Mouse (Mus musculus) erythroblast, adult 5-6 weeks (primary cell): ENCODE measurements around the gene Maml3. TPM values are rescaled to one million over a fixed set of nuclear protein-coding genes. Genes with fewer than 3 reads are reported as not detected.

Experiments used
- ATAC-seq: replicated peaks from 2 replicates; pipeline ENCODE4 v1.8.0; 2016; ENCODE audit warnings: moderate number of reproducible peaks, mild to moderate bottlenecking, moderate TSS enrichment, inconsistent platforms; ENCODE audit not compliant: poor library complexity, low FRiP score, severe bottlenecking
- total RNA-seq, 2 experiments: library from RNA; stranded (forward) in 1 of 2; stranded (reverse) in 1 of 2; fragments of 150-400 nt in 1 of 2; fragments of 200-764, 138-1000 nt in 1 of 2; gene quantifications; 2 replicates each; pipeline versions ENCODE4 v1.2.3 to v1.2.4; 2015 to 2017; ENCODE audit warnings: low replicate concordance in 2 of 2

Maml3 gene
- total RNA-seq, 2 experiments from 2014 or later: 1.3 to 3.3 TPM

- no peak for ATAC-seq
Observed at GRCm38 (mm10) chr3:51965008-51965407, 139.9 kb downstream of the Maml3 start.

DNA sequence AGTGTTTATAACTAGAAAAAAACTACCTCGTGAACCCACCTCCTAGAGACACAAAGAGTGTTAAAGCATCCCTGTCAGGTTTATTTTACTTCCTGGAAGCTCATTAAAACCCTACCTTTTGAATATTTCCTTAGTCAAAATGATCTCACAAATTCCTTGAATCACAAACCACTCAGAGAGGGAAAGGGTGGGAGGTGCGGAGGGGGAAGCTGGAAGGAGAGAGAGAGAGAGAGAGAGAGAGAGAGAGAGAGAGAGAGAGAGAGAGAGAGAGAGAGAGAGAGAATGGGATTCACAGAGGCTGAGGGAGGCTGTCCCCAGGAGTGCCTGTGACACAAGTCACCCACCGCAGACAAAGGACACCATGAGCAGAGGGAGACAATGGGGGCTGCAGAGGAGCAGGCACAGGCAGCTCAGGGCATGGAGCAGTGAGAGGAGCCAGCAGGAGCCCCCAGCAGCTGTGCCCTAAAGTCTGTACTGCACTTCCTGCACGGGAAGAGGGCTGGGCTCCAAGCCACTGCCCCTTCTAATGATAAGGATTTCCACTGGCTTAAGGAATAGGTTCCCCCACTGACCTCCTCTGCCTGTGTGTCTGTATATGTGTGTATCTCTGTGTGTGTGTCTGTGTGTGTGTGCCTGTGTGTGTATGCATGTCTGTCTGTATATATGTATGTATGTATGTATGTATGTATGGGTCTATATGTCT is 140.8 kb downstream of the Maml3 start:
- no peak for ATAC-seq

GRCm38 (mm10) chr3:51963151-51963791 is 141.6 kb downstream of the Maml3 start:
- ATAC-seq: no peak

DNA sequence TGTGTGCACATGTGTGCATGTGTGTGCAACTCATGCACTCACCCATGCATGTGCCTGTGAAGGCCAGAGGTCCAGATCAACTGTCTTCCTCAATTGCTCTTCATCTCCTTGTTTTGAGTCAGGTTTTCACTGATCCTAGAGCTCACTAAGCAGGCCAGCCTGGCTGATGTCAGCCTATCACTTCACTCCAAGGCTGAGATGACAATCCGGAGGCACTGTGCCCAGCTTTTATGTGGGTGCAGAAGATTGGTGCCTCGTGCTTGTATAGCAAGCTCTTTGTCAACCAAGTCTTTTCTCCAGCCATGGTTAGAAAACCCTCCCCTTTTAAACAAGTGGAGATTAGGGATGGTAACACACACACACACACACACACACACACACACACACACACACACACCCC is 146.1 kb downstream of the Maml3 start:
- ATAC-seq: no peak

DNA sequence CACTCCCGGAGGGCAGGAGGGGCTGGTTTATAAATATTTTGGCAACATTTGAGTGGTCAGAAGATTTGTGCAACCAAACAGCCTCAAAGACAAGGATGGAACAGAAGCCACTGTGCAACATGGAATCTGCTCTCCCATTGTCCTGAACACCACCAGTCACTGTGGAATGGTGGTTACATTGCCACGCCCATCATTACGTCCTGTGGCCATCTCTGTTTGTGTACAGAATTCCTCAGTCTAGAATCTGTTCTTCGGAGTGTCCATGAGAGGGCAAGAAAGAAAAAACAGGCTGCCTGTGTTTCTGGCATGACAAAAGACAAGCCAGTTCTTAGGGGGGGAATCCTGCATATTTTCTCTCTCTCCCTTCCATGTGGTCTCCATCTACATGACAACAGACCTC is 150.4 kb downstream of the Maml3 start:
- no peak for ATAC-seq

GRCm38 (mm10) chr3:51953927-51954326 is 150.9 kb downstream of the Maml3 start:
- no peak for ATAC-seq

- no peak for ATAC-seq
Observed at GRCm38 (mm10) chr3:51952728-51953623, 151.9 kb downstream of the Maml3 start.

GRCm38 (mm10) chr3:51952267-51952666 is 152.6 kb downstream of the Maml3 start:
- no peak for ATAC-seq

DNA sequence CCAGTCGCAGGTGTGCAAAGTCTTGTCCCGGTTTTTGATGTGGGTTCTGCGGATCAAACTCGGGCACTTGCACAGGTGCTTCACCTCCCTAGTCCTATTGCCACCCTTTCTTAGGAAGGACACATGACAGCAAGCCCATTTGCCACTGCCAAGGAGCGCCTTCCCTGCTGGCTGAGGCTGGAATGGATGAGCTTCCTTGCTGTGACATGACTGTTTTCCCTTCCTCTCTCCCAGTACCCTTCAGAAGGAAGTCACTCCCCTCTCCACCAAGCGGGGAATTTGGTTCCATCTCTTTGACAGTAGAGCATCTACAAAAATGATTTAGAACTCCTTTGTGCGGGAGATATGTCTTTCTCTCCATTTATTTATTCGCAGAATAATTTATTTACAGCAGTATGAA is 155.2 kb downstream of the Maml3 start:
- ATAC-seq: no peak

- ATAC-seq: no peak
Observed at GRCm38 (mm10) chr3:51947168-51947567, 157.7 kb downstream of the Maml3 start.

- no peak for ATAC-seq
Observed at GRCm38 (mm10) chr3:51943642-51944041, 161.2 kb downstream of the Maml3 start.

DNA sequence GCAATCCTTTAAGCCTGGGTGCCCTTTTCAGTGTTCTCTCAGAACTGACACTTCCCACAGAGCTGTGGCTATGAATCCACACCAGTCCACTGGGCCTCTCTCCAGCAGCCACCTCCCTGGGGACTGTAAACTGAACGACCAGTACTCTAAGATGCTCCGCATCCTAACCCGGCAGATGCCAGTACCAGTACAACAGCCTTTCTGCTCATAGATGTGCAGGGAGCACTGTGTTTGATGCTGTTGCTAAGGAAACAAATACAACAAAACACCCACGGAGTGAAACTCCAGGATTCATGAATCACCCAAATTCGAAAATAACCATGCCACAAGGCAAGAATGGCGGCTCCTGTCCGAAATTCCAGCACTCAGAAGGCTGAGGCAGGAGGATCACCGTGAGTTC is 163.1 kb downstream of the Maml3 start:
- ATAC-seq: no peak

DNA sequence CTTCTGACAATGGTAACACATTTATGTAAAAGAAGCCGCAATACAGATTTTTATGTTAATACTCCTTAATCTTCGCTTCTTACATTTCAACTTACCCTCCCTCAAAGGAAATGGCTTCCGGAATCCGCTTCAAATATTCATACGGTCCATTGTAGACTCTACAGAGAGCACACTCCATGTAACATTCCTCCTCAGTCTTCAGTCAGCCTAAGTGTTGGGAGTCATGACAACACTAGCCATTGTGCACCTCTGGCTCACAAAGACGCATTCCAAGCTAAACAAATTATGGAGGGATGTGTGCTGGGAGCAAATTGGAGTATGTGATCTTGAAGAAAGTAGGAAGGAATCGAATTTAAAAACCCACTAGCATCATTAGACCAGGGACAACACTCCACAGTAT is 165.0 kb downstream of the Maml3 start:
- no peak for ATAC-seq

- no peak for ATAC-seq
Observed at GRCm38 (mm10) chr3:51939054-51939453, 165.8 kb downstream of the Maml3 start.

DNA sequence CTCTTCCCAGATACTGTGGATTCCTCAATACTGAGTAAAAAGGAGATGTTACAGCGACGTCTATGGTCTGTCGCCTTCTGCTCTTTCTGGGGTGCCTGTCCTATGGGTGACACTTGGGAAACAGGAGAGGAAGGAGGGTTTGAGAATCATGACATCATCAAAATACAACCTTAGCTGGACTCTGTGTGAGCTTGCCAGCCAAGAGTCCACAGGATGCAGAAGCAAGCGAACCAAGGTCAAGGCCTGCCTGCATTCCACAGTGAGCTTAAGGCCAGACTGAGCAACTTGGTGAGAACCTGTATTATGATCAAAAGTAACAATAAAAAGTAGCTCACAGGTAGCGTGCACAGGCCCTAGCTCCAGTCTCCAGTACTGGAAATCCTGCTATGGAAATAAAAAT is 167.7 kb downstream of the Maml3 start:
- ATAC-seq: no peak

GRCm38 (mm10) chr3:51934531-51935485 is 170.1 kb downstream of the Maml3 start:
- no peak for ATAC-seq

GRCm38 (mm10) chr3:51928188-51928587 is 176.7 kb downstream of the Maml3 start:
- no peak for ATAC-seq

DNA sequence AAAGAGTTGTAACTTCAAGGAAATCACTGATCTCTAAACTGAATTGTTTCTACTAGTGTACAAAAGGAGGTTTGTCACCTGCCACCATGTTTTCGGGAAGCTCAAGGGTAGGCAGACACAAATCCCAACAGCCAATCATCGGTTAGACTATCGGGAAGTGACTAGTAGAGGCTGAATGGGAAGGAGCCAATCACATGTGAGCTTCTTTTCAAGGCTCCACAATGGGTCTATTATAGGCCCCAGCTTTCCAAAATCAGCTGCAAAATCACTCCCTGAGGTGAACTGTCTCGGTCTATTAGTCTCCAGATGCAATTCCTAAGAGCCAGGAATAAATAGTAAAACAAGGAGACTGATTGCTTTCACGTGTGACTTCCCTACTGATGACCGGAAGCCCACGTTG is 177.3 kb downstream of the Maml3 start:
- no peak for ATAC-seq

DNA sequence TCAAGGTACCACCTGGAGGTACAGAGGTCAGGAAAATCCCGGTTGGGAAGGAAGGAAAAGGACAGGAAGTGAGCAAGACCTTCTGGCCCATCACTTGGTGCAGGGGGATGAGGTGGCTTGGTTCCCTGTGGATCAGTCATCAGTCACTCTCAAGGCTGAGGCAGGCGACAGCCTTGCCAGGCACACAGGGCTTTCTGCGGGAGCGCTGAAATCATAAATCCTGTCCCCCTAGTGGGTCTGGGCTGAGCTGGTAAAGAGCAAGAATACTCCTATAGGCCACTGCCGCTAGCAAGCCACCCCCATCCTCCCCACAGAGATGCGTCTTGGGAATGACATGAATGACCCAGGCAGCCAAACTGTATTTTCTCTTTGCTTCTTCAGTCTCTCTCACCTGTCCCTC is 177.8 kb downstream of the Maml3 start:
- ATAC-seq: no peak

GRCm38 (mm10) chr3:51925758-51926157 is 179.1 kb downstream of the Maml3 start:
- no peak for ATAC-seq
